Mouse (Mus musculus) hindbrain, embryonic 14.5 days (tissue): ENCODE measurements at regions not wholly inside any gene's neighbourhood (a gene's known extent, or its start where the extent isn't known, plus 50 kb on each side); places are given as distances from the start of the nearest gene placed in this dataset.

ENCODE experiments used
- ATAC-seq: fragments of 200-750 bp; cut with Nextera tagmentation; 2 replicates; pipeline ENCODE4 v1.8.0; 2017; ENCODE audit warnings: moderate number of reproducible peaks, mild to moderate bottlenecking, moderate TSS enrichment, moderate library complexity; ENCODE audit not compliant: low FRiP score
- DNase-seq: peaks from one replicate; pipeline ENCODE4 v3.0.0-alpha.2; 2015; ENCODE audit warnings: low spot score
- H3K27ac ChIP-seq: fragments of 300-500 bp; sonication (generic); 2 replicates; pipeline ENCODE4 v1.5.1; 2014; ENCODE audit warnings: mild to moderate bottlenecking, moderate library complexity
- H3K27me3 ChIP-seq: fragments of 300-500 bp; sonication (generic); 2 replicates; pipeline ENCODE4 v1.6.1; 2014; ENCODE audit warnings: mild to moderate bottlenecking, low read length, mixed read lengths; ENCODE audit not compliant: control insufficient read depth, insufficient read depth
- H3K36me3 ChIP-seq: fragments of 300-500 bp; sonication (generic); replicated peaks from 2 replicates; pipeline ENCODE4 v1.6.1; 2014; ENCODE audit not compliant: control insufficient read depth, insufficient read depth
- H3K4me1 ChIP-seq: fragments of 300-500 bp; sonication (generic); replicated peaks from 2 replicates; pipeline ENCODE4 v1.6.1; 2014; ENCODE audit warnings: antibody characterized with exemption, low read length, mixed read lengths; ENCODE audit not compliant: control insufficient read depth, insufficient read depth
- H3K4me2 ChIP-seq: fragments of 300-500 bp; sonication (generic); replicated peaks from 2 replicates; pipeline ENCODE4 v1.6.1; 2014; ENCODE audit warnings: mild to moderate bottlenecking, moderate library complexity
- H3K4me3 ChIP-seq: fragments of 300-500 bp; sonication (generic); replicated peaks from 2 replicates; pipeline ENCODE4 v1.5.1; 2014; ENCODE audit warnings: mild to moderate bottlenecking, low read length
- H3K9ac ChIP-seq: fragments of 300-500 bp; sonication (generic); 2 replicates; pipeline ENCODE4 v1.6.1; 2014
- H3K9me3 ChIP-seq: fragments of 300-500 bp; sonication (generic); 2 replicates; pipeline ENCODE4 v1.6.1; 2016; ENCODE audit warnings: low read length; ENCODE audit not compliant: control insufficient read depth
- WGBS: fragments of 180-500 bp; shearing (Covaris S2); extraction: QIAGEN DNeasy Blood & Tissue Kit; methylation state at CpG from one replicate; pipeline ENCODE4 v1.1.7; 2014; 5-methylcytosine and 5-hydroxymethylcytosine counted together

DNA sequence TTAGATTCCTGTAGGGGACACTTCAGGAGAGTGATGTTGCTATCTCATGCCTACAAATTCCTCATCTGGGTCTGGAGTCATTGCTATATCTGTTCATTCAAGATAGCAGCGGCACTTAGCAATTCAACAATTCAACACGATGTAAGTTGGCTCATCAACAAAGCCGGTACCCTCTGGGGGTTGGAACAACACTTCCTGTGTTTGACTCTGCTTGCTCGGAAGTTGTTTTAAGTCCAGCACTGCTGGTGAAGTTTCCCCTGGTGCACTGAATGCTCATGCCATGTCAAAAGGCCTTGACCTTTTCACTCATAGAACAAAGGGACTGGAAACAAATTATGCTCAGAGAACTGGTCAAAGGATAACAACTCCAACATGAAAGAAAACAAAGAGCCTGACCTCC lies 390.4 kb downstream of the Tmem161b start:
- DNase-seq (no peak), ATAC-seq (peak; percentile 37; the same call in 1 of the 2 replicates)
- Histone ChIP-seq H3K4me3 (no peak overlapping the region), H3K27ac (no peak overlapping the region), H3K4me1 (no peaks in the 10 kb centered on the region), H3K9ac (no peak overlapping the region), H3K4me2 (no peak overlapping the region), H3K9me3 (no peaks in the 10 kb centered on the region), H3K36me3 (no peaks in the 10 kb centered on the region), H3K27me3 (no peaks in the 10 kb centered on the region)
- 5% methylated on average over 4 of the region's 4 CpGs for WGBS

DNA sequence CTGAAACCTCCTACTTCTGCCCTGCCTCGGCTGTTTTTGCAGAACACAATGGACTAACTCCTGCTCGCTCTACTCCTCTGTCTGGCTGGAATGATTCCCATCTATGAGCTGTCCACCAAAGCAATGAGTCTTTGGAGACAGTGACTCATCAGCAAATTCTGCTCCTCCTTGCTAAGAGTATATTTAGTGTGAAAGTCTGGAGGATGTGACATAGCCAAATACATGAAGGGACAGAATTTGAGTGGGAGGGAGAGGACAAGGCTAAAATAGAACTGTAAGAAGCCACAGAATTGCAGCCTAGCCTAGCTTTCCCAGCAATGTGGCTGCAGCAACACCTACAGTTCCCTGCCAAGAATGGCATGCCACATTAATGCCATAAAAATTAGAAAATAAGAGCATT lies 390.9 kb downstream of the Tmem161b start:
- Histone ChIP-seq H3K4me3 (no peak overlapping the region), H3K9me3 (no peaks in the 10 kb centered on the region), H3K4me1 (no peaks in the 10 kb centered on the region), H3K27ac (no peak overlapping the region), H3K9ac (no peak overlapping the region), H3K4me2 (no peak overlapping the region), H3K36me3 (no peaks in the 10 kb centered on the region), H3K27me3 (no peaks in the 10 kb centered on the region)
- 0 out of 2 replicates have a peak, but pooled peaks have one; percentile 53 for ATAC-seq
- DNase-seq: peak; percentile 32
- WGBS: 4% methylated on average over 2 of the region's 2 CpGs

DNA sequence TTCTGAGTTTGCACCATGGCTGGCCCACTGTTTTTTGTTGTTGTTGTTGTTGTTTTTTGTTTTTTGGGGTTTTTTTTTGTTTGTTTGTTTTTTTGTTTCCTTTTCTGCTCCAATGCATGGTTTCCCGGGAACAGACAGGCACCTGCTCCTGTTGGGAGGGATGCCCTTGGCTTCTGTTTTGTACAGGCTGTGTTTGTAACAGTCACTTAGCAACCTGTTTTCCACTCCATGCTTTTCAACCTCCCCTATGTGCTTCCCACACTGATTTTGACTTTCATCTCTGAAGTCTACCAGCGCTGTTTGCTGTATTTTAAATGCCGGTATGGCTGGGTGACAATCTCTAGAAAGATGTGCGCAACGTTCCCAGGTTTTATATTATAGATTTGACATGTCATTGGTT lies 402.6 kb downstream of the Tmem161b start:
- Histone ChIP-seq H3K4me3 (no peak overlapping the region), H3K36me3 (no peaks in the 10 kb centered on the region), H3K4me1 (no peaks in the 10 kb centered on the region), H3K4me2 (no peak overlapping the region), H3K27me3 (no peaks in the 10 kb centered on the region), H3K9ac (no peak overlapping the region), H3K9me3 (no peaks in the 10 kb centered on the region), H3K27ac (peak overlapping the region; percentile 10; the same call in 1 of the 2 replicates)
- 45% methylated on average over 5 of the region's 5 CpGs for WGBS
- ATAC-seq (peak; percentile 43; the same call in 1 of the 2 replicates), DNase-seq (no peak)

DNA sequence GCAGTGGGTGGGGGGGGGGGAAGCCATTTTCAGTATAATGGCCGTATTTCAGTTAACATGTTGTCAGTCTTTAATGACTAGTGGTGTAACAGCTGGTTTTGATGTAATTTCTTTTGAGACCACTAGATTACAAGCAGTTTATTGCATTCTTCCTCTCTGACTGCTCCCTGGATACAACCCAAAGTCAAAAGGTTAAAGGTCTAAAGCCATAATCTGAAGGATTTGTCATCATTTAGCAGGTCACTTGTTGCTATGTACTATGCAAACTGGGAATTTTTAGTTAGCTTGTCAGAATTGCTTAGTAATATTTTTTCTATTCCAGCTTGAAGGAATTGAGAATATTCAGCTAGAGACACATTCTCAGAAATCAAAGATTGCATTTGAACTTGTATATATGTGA lies 403.4 kb downstream of the Tmem161b start:
- no peak overlapping the region for H3K4me3 ChIP-seq
- 12% methylated on average over 1 of the region's 1 CpGs for WGBS
- no peaks in the 10 kb centered on the region for H3K4me1 ChIP-seq
- ATAC-seq: no peak
- no peak overlapping the region for H3K4me2 ChIP-seq
- H3K9ac ChIP-seq: no peak overlapping the region
- H3K27me3 ChIP-seq: no peaks in the 10 kb centered on the region
- no peaks in the 10 kb centered on the region for H3K36me3 ChIP-seq
- no peaks in the 10 kb centered on the region for H3K9me3 ChIP-seq
- H3K27ac ChIP-seq: no peak overlapping the region
- no peak for DNase-seq

DNA sequence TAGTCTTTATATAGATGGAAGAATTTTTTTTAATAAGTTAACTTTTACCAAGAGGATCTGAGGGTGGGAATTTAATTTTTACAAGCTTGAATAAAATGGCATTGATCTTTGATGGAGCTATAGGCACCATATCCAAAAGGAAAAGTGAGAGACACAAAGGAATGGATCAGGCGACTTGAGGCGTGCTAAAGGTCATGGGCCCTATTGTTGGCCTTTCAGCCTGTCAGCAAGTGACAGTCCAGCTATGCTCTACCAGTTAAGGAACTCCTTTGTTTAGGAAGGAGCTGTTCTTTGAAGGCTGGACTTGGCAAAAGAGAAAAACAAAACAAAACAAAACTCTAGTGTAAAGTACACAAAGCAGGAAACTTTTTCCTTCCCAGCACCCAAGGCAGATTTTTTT lies 403.8 kb downstream of the Tmem161b start:
- Histone ChIP-seq H3K9ac (no peak overlapping the region), H3K4me1 (no peaks in the 10 kb centered on the region), H3K4me2 (no peak overlapping the region), H3K27ac (no peak overlapping the region), H3K36me3 (no peaks in the 10 kb centered on the region), H3K27me3 (no peaks in the 10 kb centered on the region), H3K4me3 (no peak overlapping the region), H3K9me3 (no peaks in the 10 kb centered on the region)
- ATAC-seq (no peak), DNase-seq (no peak)
- 14% methylated on average over 2 of the region's 2 CpGs for WGBS

DNA sequence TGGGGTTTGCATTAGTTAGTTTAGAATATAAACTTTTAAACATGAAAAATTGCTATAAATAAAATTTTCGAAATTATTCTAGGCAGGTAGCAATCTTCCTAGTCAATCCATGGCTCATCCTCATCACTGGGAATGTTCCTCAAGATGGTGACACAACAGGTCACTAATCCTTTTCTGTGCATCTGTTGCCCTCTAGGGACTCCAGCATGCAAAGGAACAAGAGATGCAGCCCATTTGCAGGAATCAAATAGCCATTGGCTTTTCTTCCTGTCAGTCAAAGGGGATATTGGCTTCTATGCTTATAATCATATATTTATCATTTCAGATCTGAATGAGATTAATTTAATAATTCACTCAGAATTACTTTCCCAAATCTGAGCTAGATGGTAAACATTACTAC lies 404.3 kb downstream of the Tmem161b start:
- Histone ChIP-seq H3K4me1 (no peaks in the 10 kb centered on the region), H3K9me3 (no peaks in the 10 kb centered on the region), H3K27me3 (no peaks in the 10 kb centered on the region), H3K4me3 (no peak overlapping the region), H3K27ac (no peak overlapping the region), H3K9ac (no peak overlapping the region), H3K4me2 (no peak overlapping the region), H3K36me3 (no peaks in the 10 kb centered on the region)
- ATAC-seq: no peak
- no peak for DNase-seq
- WGBS: 10% methylated on average over 1 of the region's 1 CpGs

DNA sequence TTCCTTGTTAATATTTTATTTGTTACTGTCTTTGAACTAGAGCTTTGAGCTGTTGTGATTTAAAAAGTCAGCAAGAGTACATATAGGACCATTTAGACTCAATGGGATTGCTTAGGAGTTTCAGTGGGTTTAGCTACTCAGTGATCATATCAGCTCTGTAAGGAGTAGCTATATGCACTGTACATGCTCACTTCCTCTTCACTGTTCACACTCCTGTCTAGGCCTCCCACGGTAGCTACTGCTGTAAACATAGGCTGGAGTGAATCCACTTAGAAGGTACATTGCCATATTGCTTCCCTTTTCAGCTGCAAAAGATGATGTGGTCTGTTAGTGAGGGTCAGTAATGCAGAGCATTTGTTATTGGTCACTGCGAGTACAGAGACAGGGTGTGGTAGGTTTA lies 408.6 kb downstream of the Tmem161b start:
- Histone ChIP-seq H3K4me2 (no peak overlapping the region), H3K27ac (no peak overlapping the region), H3K9ac (no peak overlapping the region), H3K36me3 (no peaks in the 10 kb centered on the region), H3K4me1 (no peaks in the 10 kb centered on the region), H3K9me3 (no peaks in the 10 kb centered on the region), H3K4me3 (no peak overlapping the region), H3K27me3 (no peaks in the 10 kb centered on the region)
- DNase-seq (no peak), ATAC-seq (no peak)
- 85% methylated on average over 2 of the region's 2 CpGs for WGBS

DNA sequence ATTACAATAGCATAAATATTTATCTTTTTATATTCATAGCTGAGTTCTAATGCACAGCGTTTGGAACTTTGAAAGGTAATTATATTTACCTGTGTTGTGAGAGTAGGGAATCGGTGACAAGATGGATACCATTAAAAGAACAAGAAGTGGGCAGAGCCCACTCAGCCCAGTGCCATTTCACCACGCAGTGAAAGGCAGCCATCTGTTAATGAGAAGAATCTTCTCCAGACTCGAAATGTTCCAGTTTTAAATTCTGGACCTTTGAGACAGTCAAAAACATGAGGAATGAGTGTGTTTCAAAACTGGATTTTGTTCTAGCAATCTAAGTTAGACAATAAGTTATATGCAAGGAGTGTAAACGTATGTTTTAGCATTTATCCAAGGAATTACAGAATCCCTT lies 410.4 kb downstream of the Tmem161b start:
- Histone ChIP-seq H3K4me2 (no peak overlapping the region), H3K9me3 (no peaks in the 10 kb centered on the region), H3K27ac (no peak overlapping the region), H3K4me3 (no peak overlapping the region), H3K9ac (no peak overlapping the region), H3K27me3 (no peaks in the 10 kb centered on the region), H3K36me3 (no peaks in the 10 kb centered on the region), H3K4me1 (no peaks in the 10 kb centered on the region)
- 80% methylated on average over 5 of the region's 5 CpGs for WGBS
- DNase-seq (no peak), ATAC-seq (no peak)

DNA sequence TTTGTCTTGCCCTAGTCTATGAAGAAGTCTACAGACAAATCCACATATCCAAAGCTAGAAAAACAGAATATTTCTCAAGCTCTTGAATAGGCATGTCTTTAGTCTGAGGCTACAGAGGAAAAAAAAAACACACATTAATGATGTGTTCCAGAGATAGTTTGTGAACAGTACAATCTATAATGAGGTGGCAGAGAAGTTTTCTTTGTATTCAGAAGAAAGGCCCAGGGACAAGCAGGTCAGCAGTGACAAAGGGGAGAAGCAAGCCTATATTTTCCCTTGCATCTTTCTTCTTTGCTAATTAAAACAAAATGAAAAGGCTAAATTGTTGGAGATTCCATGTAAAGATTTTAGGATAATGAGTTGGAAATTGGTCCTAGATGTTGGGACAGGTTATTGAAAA lies 414.7 kb downstream of the Tmem161b start:
- DNase-seq (no peak), ATAC-seq (no peak)
- H3K27me3 ChIP-seq: no peaks in the 10 kb centered on the region
- H3K9me3 ChIP-seq: no peaks in the 10 kb centered on the region
- H3K4me1 ChIP-seq: no peaks in the 10 kb centered on the region
- H3K4me3 ChIP-seq: no peak overlapping the region
- no peak overlapping the region for H3K4me2 ChIP-seq
- no peak overlapping the region for H3K27ac ChIP-seq
- H3K9ac ChIP-seq: no peak overlapping the region
- no peaks in the 10 kb centered on the region for H3K36me3 ChIP-seq

DNA sequence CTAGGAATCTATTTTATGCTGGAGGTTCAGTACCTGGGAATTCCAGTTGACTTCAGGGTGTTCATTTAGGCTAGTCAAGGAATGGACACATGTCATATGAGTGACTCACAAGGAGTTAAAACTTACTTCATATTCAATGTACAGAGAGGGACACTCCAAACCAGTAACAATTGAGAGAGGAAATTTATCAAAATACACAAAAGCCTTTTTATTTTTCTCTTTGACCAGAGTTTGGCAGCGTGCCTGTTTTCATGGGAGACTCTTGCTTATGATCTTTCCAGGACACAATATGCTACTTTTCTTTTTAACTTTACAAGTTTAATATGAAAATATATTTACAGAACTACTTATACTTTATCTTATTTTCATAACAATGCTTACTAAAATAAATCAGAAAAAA lies 415.5 kb downstream of the Tmem161b start:
- Histone ChIP-seq H3K9ac (no peak overlapping the region), H3K9me3 (no peaks in the 10 kb centered on the region), H3K27me3 (no peaks in the 10 kb centered on the region), H3K36me3 (no peaks in the 10 kb centered on the region), H3K27ac (no peak overlapping the region), H3K4me3 (no peak overlapping the region), H3K4me1 (no peaks in the 10 kb centered on the region), H3K4me2 (no peak overlapping the region)
- DNase-seq: no peak
- ATAC-seq: no peak
- 67% methylated on average over 1 of the region's 1 CpGs for WGBS
